Comparison of ENCODE assay signal across 12 mouse cellular contexts in genomic region chr4:88864599-88864998, GRCm38 (mm10). TPM values are rescaled to one million over a fixed set of nuclear protein-coding genes. Genes with fewer than 3 reads are reported as not detected.
DNase-seq lines count a peak whose midpoint lies in the region; ATAC-seq lines count a peak whose summit lies in the region.
"Had no signal": no experiment of that assay in that cellular context is flagged by ENCODE, and none has a peak within 500 bp of the region (broad histone marks: within the 10 kb centered on the region; RNA-seq: fewer than 3 reads in every experiment).

No protein-coding gene starts in this region.

- 0 out of 2 replicates have a peak, but pooled peaks cover 9% of the 10 kb centered on the region for H3K4me1 ChIP-seq in heart, embryonic 12.5 days (replicated peaks)
- peaks cover 14% of the 10 kb centered on the region for H3K4me1 ChIP-seq in heart, embryonic 10.5 days

- no peaks in the 10 kb centered on the region for H3K36me3 ChIP-seq in heart, embryonic 12.5 days
- no peaks in the 10 kb centered on the region for H3K36me3 ChIP-seq in heart, embryonic 10.5 days
- no peaks in the 10 kb centered on the region for H3K36me3 ChIP-seq in macrophage (ENCODE audit: inconsistent target)

- peak overlapping the region; percentile 7; the same call in 1 of the 2 replicates for H3K4me2 ChIP-seq in heart, embryonic 12.5 days

- H3K9me3 ChIP-seq in heart, embryonic 12.5 days (replicated peaks), result no peaks in the 10 kb centered on the region
- H3K9me3 ChIP-seq in heart, embryonic 10.5 days, result no peaks in the 10 kb centered on the region

- DNase-seq in heart, embryonic 10.5 days (ENCODE audit: low spot score), result no peak
- DNase-seq in thymus, postnatal 0 days (ENCODE audit: low spot score), result peak; percentile 85
- no peak for DNase-seq in frontal cortex, postnatal 25 days (ENCODE audit: low spot score in 2 of 2)
- no peak for DNase-seq in cerebellum, adult 11 months
- no peak for DNase-seq in gastrocnemius, adult 8-10 months (ENCODE audit: low spot score in 2 of 2)
- DNase-seq: kidney, adult 11 months had no signal

- ATAC-seq in heart, embryonic 12.5 days (ENCODE audit: insufficient number of reproducible peaks, low FRiP score), result no peak
- peak; percentile 82 for ATAC-seq in common myeloid progenitor, adult 5-6 weeks (replicated peaks; ENCODE audit: low read depth, poor library complexity, severe bottlenecking)

- no peak overlapping the region for H3K27ac ChIP-seq in heart, embryonic 12.5 days (ENCODE audit: poor library complexity, severe bottlenecking)
- no peak overlapping the region for H3K27ac ChIP-seq in heart, embryonic 10.5 days
- H3K27ac ChIP-seq in macrophage, result peak overlapping the region; percentile 75

- WGBS in heart, embryonic 12.5 days, result 58% methylated on average over 9 of the region's 9 CpGs
- 55% methylated on average over 9 of the region's 9 CpGs for WGBS in heart, embryonic 10.5 days
- 7% methylated on average over 9 of the region's 9 CpGs for WGBS in macrophage (ENCODE audit: missing documents)

- no peak overlapping the region for H3K4me3 ChIP-seq in heart, embryonic 12.5 days
- H3K4me3 ChIP-seq in heart, embryonic 10.5 days, result no peak overlapping the region
- H3K4me3 ChIP-seq in macrophage (ENCODE audit: inconsistent target), result no peak overlapping the region; the same call in 1 of the 2 replicates

- H3K9ac ChIP-seq in heart, embryonic 12.5 days, result no peak overlapping the region

- no peaks in the 10 kb centered on the region for H3K79me2 ChIP-seq in macrophage (ENCODE audit: inconsistent target)

- peaks cover 30% of the 10 kb centered on the region for H3K27me3 ChIP-seq in heart, embryonic 12.5 days (replicated peaks)
- peaks cover 32% of the 10 kb centered on the region for H3K27me3 ChIP-seq in heart, embryonic 10.5 days (ENCODE audit: insufficient read depth, poor library complexity, severe bottlenecking)

RNA-seq across cellular contexts. Expression of gene Ifna1, which starts 14.7 kb away (rescaled TPM):
- not detected in 2 replicates for polyA plus RNA-seq in heart, embryonic 12.5 days (2016; fragmentation: Nextera tagmentation; extraction: Ambion mirVana)
- not detected in 2 replicates for polyA plus RNA-seq in heart, embryonic 10.5 days (2016; fragmentation: Nextera tagmentation; extraction: Ambion mirVana)
- not detected in 2 replicates for total RNA-seq in common myeloid progenitor, adult 5-6 weeks (2017)
- total RNA-seq in macrophage (2018; cell fraction: chromatin; rRNA removed), result 1 to 10 TPM in 1 of 26 experiments, not detected in 25; 1.2 TPM
- total RNA-seq in macrophage (2018; cell fraction: cytosol; rRNA removed), result under 1 TPM in 1 of 26 experiments, not detected in 25; 0.61 TPM
- total RNA-seq in macrophage (2018; cell fraction: nucleus; rRNA removed), result 1 to 10 TPM in 1 of 26 experiments, not detected in 25; 2.6 TPM
- not detected in 3 replicates for polyA plus RNA-seq in macrophage (2018)
- polyA plus RNA-seq in thymus, postnatal 0 days (2015; fragmentation: Nextera tagmentation; extraction: Ambion mirVana), result not detected in 2 replicates
- not detected for total RNA-seq in gastrocnemius, adult 8-10 months (2022)
- total RNA-seq: adrenal gland, postnatal 4 days; left cerebral cortex, adult 18-20 months; midbrain, postnatal 0 days had no signal
- polyA plus RNA-seq: midbrain, postnatal 0 days had no signal

RNA-seq across cellular contexts. Expression of gene Ifne, which starts 15.4 kb away (rescaled TPM):
- not detected in 2 replicates for polyA plus RNA-seq in heart, embryonic 12.5 days (2016; fragmentation: Nextera tagmentation; extraction: Ambion mirVana)
- not detected in 2 replicates for polyA plus RNA-seq in heart, embryonic 10.5 days (2016; fragmentation: Nextera tagmentation; extraction: Ambion mirVana)
- not detected in 2 replicates for total RNA-seq in common myeloid progenitor, adult 5-6 weeks (2017)
- total RNA-seq in macrophage (2018; cell fraction: chromatin; rRNA removed), result not detected
- not detected for total RNA-seq in macrophage (2018; cell fraction: cytosol; rRNA removed)
- not detected for total RNA-seq in macrophage (2018; cell fraction: nucleus; rRNA removed)
- polyA plus RNA-seq in macrophage (2018), result not detected in 3 replicates
- not detected in 2 replicates for polyA plus RNA-seq in thymus, postnatal 0 days (2015; fragmentation: Nextera tagmentation; extraction: Ambion mirVana)
- not detected for total RNA-seq in gastrocnemius, adult 8-10 months (2022)
- total RNA-seq: adrenal gland, postnatal 4 days; left cerebral cortex, adult 18-20 months; midbrain, postnatal 0 days had no signal
- polyA plus RNA-seq: midbrain, postnatal 0 days had no signal

RNA-seq across cellular contexts. Expression of gene Ifna4, which starts 22.9 kb away (rescaled TPM):
- polyA plus RNA-seq in heart, embryonic 12.5 days (2016; fragmentation: Nextera tagmentation; extraction: Ambion mirVana), result not detected in 2 replicates
- polyA plus RNA-seq in heart, embryonic 10.5 days (2016; fragmentation: Nextera tagmentation; extraction: Ambion mirVana), result not detected in 2 replicates
- total RNA-seq in common myeloid progenitor, adult 5-6 weeks (2017), result not detected in 2 replicates
- total RNA-seq in macrophage (2018; cell fraction: chromatin; rRNA removed), result 1 to 10 TPM in 1 of 26 experiments, not detected in 25; 4.9 TPM
- under 1 TPM in 2 of 26 experiments, not detected in 24; 0.19 to 0.98 TPM for total RNA-seq in macrophage (2018; cell fraction: cytosol; rRNA removed)
- total RNA-seq in macrophage (2018; cell fraction: nucleus; rRNA removed), result 1 to 10 TPM in 2 of 26 experiments, not detected in 24; 4.0 to 7.9 TPM
- not detected in 3 replicates for polyA plus RNA-seq in macrophage (2018)
- not detected in 2 replicates for polyA plus RNA-seq in thymus, postnatal 0 days (2015; fragmentation: Nextera tagmentation; extraction: Ambion mirVana)
- total RNA-seq in gastrocnemius, adult 8-10 months (2022), result not detected
- total RNA-seq: adrenal gland, postnatal 4 days; left cerebral cortex, adult 18-20 months; midbrain, postnatal 0 days had no signal
- polyA plus RNA-seq: midbrain, postnatal 0 days had no signal

RNA-seq across cellular contexts. Expression of gene Ifna5, which starts 29.3 kb away (rescaled TPM):
- polyA plus RNA-seq in heart, embryonic 12.5 days (2016; fragmentation: Nextera tagmentation; extraction: Ambion mirVana), result not detected in 2 replicates
- not detected in 2 replicates for polyA plus RNA-seq in heart, embryonic 10.5 days (2016; fragmentation: Nextera tagmentation; extraction: Ambion mirVana)
- total RNA-seq in common myeloid progenitor, adult 5-6 weeks (2017), result not detected in 2 replicates
- total RNA-seq in macrophage (2018; cell fraction: chromatin; rRNA removed), result 1 to 10 TPM in 1 of 26 experiments, not detected in 25; 3.9 TPM
- 1 to 10 TPM in 1 of 26 experiments, under 1 TPM in 1, not detected in 24; 0.62 to 1.3 TPM for total RNA-seq in macrophage (2018; cell fraction: cytosol; rRNA removed)
- total RNA-seq in macrophage (2018; cell fraction: nucleus; rRNA removed), result 1 to 10 TPM in 1 of 26 experiments, not detected in 25; 3.9 TPM
- polyA plus RNA-seq in macrophage (2018), result not detected in 3 replicates
- polyA plus RNA-seq in thymus, postnatal 0 days (2015; fragmentation: Nextera tagmentation; extraction: Ambion mirVana), result not detected in 2 replicates
- not detected for total RNA-seq in gastrocnemius, adult 8-10 months (2022)
- total RNA-seq: adrenal gland, postnatal 4 days; left cerebral cortex, adult 18-20 months; midbrain, postnatal 0 days had no signal
- polyA plus RNA-seq: midbrain, postnatal 0 days had no signal

RNA-seq across cellular contexts. Expression of gene Ifna6, which starts 37.4 kb away (rescaled TPM):
- polyA plus RNA-seq in heart, embryonic 12.5 days (2016; fragmentation: Nextera tagmentation; extraction: Ambion mirVana), result not detected in 2 replicates
- polyA plus RNA-seq in heart, embryonic 10.5 days (2016; fragmentation: Nextera tagmentation; extraction: Ambion mirVana), result not detected in 2 replicates
- not detected in 2 replicates for total RNA-seq in common myeloid progenitor, adult 5-6 weeks (2017)
- total RNA-seq in macrophage (2018; cell fraction: chromatin; rRNA removed), result not detected
- not detected for total RNA-seq in macrophage (2018; cell fraction: cytosol; rRNA removed)
- total RNA-seq in macrophage (2018; cell fraction: nucleus; rRNA removed), result not detected
- polyA plus RNA-seq in macrophage (2018), result not detected in 3 replicates
- polyA plus RNA-seq in thymus, postnatal 0 days (2015; fragmentation: Nextera tagmentation; extraction: Ambion mirVana), result not detected in 2 replicates
- not detected for total RNA-seq in gastrocnemius, adult 8-10 months (2022)
- total RNA-seq: adrenal gland, postnatal 4 days; left cerebral cortex, adult 18-20 months; midbrain, postnatal 0 days had no signal
- polyA plus RNA-seq: midbrain, postnatal 0 days had no signal
